Mouse (Mus musculus) kidney, adult 2 months (tissue): ENCODE data around the gene Mrps14.

Experiments used
- CTCF ChIP-seq: fragments of 200-500 bp; conservative IDR thresholded peaks from 2 replicates; pipeline ENCODE4 v1.5.1; 2011; ENCODE audit warnings: low read depth, mild to moderate bottlenecking, control low read depth, low read length, moderate library complexity, mixed read lengths; ENCODE audit not compliant: insufficient read depth, insufficient read length
- POLR2A ChIP-seq: fragments of 200-500 bp; IDR thresholded peaks from one replicate; pipeline ENCODE4 v1.6.1; 2011; ENCODE audit warnings: low read depth, low read length, control low read depth

- TF ChIP-seq POLR2A (no peak), CTCF (no peak)
These were observed 52.5 kb downstream of the Mrps14 start for GRCm38 (mm10) chr1:160247473-160247872.
